Mouse (Mus musculus) Patski (cell line): ENCODE results near the gene Tedc1. TPM values are rescaled to one million over a fixed set of nuclear protein-coding genes. Genes with fewer than 3 reads are reported as not detected.

Experiments
- ATAC-seq: fragments of 100-300 bp; one replicate; pipeline ENCODE4 v1.8.0; 2021
- CTCF ChIA-PET: fragments of 350-600 bp; sonication (Branson Sonifier 250); formaldehyde crosslinking; loops from one replicate; lab custom pipeline; 2022; ENCODE audit warnings: inconsistent platforms; lab: Charles Lee
- POLR2A ChIA-PET: fragments of 350-600 bp; sonication (Branson Sonifier 250); formaldehyde crosslinking; loops from one replicate; lab custom pipeline; 2022; ENCODE audit warnings: antibody characterized with exemption, inconsistent platforms; lab: Charles Lee
- DNase-seq: peaks from one replicate; pipeline ENCODE4 v3.0.0-alpha.2; 2011; ENCODE audit warnings: low read depth, low spot score
- H3K27me3 ChIP-seq: fragments of 371-371 bp; one replicate; pipeline ENCODE4 v1.5.1; 2021
- CTCF ChIP-seq: fragments of 100-300 bp; IDR thresholded peaks from one replicate; pipeline ENCODE4 v1.5.1; 2021
- in situ Hi-C: fragments of 300-500 bp; cut with MboI; formaldehyde crosslinking; loops from 3 replicates; pipeline ENCODE4 v1.11.1; 2018; ENCODE audit warnings: low pct_unique_long_range_greater_than_20kb, mixed read lengths
- polyA plus RNA-seq: library from polyadenylated mRNA; unstranded; gene quantifications from one replicate; pipeline ENCODE4 v1.2.3, GENCODE M21; 2021

Gene Tedc1
- polyA plus RNA-seq, 1 experiment from 2014 or later: 9.7 TPM

DNA sequence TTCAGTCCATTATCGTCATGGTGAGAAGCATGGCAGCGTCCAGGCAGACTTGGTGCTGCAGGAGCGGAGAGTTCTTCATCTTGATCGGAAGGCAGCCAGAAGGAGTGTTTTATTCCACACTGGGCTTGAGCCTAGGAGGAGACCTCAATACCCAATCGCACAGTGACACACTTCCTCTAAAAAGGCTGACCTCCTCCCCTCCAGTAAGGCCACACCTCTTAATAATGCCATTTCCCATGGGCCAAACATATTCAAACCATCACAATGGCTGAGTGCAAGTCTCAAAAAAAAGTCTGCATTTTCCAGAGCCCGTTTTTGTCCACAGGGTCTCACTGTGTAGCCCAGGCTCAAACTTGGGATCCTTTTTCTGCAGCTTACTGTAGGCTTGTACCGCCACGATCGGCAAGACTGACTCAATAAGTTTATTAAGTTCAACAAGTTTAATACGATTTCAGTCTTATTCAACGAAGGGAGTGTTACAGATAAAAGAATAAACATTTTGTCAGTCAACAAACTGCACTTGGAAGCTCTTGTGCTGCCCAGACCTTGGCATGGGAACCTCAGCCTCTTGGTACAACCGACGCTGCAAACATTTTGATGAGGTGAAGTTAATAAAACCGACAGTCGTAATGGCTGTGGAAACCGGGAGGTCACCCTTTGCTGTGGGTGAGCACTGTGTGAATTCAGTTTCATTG lies 58.9 kb downstream of the Tedc1 start:
- no peak for TF ChIP-seq CTCF
- in situ Hi-C loops: loop anchor here (25.0 kb wide), 1 partner anchor 947 kb away; no protein-coding TSS in a partner anchor
- no peaks in the 10 kb centered on the region for H3K27me3 ChIP-seq
- ATAC-seq (no peak), DNase-seq (no peak)
- ChIA-PET CTCF (no interaction called here), POLR2A (no interaction called here)

Other genes with a start within 250 kb of the Tedc1 start
- gene Jag2, start 226.6 kb upstream of the Tedc1 start, polyA plus RNA-seq: 8.0 TPM
- 55.9 TPM for gene Nudt14, start 214.3 kb upstream of the Tedc1 start, polyA plus RNA-seq
- 13.5 TPM for gene Btbd6, start 179.9 kb upstream of the Tedc1 start, polyA plus RNA-seq
- gene Brf1, start 155.7 kb upstream of the Tedc1 start, polyA plus RNA-seq: 38.9 TPM
- 70.8 TPM for gene Pacs2, start 141.9 kb upstream of the Tedc1 start, polyA plus RNA-seq
- not detected for gene Tex22, start 81.9 kb upstream of the Tedc1 start, polyA plus RNA-seq
- 95.8 TPM for gene Mta1, start 58.1 kb upstream of the Tedc1 start, polyA plus RNA-seq
- 101 TPM for gene Crip2, start 16.2 kb upstream of the Tedc1 start, polyA plus RNA-seq
- 0.17 TPM for gene Crip1, start 10.1 kb upstream of the Tedc1 start, polyA plus RNA-seq
- gene Tmem121, start 29.5 kb downstream of the Tedc1 start, polyA plus RNA-seq: 12.3 TPM